Mouse (Mus musculus): ENCODE results near the gene Tmcc3.
A peak's percentile ranks its signal among the peaks of the same experiment; 100 is the strongest.

Tmcc3 gene

DNA sequence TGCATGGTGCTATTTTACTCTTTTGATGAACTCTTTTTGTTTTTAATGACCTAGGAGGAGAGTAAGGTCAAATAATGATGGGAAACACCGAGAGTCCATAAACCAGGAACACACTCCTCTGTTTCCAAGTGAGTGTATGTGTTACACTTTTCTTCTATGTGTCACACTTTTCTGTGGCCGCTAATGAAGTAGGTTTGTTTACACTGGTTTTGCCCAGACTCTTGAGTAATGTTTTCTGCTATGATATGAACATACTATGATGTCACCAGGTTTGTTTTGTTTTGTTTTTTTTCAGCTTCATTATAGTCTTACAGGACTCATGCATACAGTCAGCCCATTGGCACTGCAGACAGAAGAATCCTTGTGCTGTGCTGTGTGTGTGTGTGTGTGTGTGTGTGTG is 243.6 kb downstream of the Tmcc3 start:
- no peak for DNase-seq

DNA sequence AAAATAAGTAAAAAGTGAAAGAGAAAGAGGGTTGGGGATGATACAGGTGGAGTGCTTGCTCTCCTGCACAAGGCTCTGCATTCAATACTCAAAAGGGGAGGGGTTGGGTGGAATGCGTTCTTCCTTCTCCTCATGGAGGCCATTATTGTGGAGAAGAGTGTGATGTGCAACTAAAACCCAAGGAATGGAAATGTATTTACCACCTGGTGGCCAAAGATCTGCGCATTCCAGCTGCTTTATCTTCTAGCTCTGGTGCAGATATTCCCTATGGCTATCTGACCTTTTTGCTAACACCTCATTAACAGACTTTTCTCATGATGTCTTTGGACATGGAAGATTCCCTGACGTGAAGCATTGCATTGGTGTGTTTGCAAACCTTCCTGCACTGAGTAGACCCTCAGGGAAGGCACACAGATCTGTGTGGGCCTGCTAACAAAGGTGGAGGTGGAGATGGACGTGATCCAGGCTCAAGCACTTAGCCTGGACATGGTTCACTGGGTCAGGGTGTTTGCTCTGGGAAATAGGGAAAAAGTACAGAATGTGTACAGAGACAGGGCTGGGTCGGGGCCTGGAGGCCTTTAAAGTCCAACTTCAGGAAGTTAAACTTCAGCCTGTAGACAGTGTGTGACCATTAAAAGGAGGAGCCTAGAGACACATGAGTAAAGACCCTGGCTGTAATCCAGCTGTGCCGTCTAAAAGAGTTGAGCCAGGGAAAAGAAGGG is 245.8 kb downstream of the Tmcc3 start:
- no peak for DNase-seq

DNA sequence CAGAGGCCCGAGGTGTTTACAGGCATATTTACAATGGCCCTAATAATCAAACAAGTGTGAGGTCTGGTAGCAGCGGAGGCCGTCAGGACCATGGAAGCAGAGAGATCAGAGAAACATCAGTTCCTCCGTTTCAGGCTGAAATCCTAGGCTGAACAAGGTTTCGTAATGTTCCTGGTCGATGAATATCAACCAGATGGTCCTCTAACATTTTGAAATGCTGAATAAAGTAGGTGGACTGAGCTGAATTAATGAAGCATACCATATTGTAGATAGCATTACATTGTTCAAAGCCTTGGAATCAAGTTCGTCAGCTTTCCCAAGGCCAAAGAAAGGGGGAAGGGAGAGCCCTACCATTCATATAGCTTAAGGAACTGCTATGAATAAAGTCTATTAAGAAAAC is 247.1 kb downstream of the Tmcc3 start:
- no peak for DNase-seq

DNA sequence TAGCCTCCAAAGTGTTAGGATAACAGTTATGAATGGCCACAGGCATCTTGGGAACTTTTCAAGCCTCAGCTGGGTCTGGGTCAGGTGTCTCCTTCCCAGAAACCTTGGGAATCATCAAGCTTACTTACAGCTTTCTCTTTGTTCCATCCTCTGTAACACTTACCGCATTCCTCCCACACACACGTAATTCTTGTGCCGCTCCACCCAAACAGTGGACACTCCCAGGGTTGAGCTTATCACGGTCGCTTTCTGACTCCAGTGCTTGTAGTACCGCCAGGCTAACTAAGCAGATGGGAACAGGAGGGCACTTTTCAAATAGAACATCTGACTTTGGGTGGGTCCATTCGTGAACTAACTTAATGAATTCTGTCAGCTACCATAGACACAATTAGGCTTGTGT is 249.6 kb downstream of the Tmcc3 start:
- no peak for DNase-seq

DNA sequence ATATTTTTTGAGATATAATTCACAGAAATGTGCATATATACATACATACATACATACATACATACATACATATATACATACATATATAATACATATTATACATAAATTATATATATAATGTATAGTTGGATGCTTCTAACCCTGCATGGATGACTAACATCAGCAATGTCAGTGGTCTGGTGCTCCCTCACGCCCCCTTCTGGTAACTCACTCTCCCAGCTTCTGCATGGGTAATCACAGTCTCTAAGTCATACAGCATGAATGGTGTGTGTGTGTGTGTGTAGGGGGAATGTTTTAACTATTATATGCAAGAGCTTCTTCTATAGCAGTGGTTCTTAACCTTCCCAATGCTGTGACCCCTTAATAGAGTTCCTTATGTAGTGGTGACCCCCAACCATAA is 250.4 kb downstream of the Tmcc3 start:
- no peak for DNase-seq

DNA sequence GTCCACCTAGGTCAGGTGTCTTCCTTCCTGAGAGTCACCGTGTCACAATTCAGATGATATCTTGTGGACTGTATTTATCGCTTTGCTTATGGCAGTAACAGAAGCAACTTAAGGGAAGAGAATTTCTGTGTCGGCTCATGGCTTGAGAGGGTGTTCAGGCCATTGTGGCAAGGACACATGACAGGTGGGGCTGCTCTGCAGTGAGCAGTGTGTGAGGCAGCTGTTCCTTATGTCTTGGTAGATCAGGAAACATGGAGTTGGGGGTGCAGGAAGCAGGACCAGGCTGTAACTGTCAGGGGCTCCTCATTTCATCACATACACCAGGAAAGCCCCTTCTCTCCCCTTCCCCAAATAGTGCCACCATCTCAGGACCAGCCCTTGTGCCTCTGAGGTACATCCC is 251.2 kb downstream of the Tmcc3 start:
- no peak for DNase-seq

DNA sequence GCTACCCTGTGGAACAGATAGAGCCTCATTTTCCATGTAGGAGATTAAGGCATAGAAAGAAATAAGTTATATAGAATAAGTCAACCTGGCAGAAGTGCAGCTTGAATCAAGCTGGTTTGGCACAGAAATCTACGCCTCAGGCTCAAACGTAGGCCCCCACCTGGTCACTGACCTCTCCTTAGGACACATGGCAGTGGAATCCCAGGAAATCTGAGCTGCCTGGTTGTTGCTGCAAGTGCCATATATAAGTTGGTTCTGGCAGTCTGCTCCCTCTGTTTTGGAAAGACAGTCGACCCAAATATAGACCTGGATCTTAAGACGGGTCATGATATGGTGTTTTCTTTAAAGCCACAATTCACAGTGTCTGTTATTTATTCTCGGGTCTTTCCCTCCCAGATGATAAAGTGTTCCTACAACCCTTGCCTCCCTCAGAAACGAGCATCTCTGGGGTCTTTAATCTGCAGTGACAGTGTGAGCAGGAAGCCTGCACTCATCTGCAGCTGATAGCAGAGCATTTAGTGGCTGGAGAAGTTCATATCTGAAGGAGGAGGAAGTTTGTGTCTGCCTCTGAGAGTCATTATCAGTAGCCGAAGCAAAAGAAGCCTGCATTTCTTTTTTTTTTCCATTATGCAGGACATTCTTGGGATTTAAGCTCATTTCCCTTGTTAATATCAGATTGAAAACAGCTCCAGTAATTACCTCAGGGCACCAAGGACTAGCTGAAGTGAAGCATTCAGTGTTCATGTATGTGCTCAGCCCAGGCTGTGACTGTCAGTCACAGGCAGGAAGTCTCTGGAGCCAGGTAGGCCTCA is 253.9 kb downstream of the Tmcc3 start:
- DNase-seq = no peak

DNA sequence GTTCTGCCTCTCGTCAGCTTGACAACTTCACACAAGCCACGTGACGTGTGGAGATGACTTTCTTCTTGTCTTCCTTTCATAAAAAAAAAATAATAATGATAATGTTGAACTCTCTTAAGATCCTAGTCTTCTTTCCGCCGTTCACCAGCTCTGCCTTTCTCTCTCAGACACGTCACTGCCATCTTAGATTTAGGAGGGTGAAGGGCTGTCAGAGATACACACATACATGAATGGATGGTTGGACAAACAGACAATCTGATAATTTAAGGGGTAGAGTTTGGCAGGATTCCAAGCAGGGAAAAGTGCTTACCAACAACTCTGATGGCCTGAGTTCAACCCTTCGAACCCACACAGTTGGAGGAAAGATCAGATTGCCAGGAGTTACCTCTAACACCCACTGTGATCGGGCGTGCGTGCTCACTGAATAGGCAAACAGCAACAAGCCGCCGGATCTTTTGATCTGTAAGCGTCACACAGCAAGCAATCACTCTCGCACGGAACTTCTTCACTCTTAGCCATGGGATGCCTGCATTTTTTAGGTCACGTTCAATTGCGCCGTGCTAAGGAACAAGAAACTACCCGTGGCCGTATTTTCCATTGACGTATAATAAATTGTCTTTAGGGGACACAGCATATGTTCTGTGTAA is 254.6 kb downstream of the Tmcc3 start:
- no peak for DNase-seq

DNA sequence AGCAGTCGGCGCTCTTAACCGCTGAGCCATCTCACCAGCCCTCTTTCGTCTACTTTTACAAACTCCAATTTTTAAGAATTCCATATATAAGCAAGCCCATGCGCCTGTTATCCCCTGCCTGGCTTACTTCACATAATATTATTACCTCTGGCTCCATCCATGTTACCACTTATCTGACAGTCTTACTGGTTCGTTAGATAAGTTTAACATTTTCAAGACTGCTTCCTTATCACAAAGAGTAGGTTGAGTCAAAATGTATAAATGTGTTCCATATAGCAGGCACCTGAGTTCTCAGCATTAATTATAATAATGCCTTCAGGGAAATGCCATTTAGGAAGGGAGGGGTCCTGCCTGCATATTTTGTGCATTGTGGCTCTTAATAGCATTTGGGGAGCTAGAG is 255.5 kb downstream of the Tmcc3 start:
- DNase-seq = no peak

DNA sequence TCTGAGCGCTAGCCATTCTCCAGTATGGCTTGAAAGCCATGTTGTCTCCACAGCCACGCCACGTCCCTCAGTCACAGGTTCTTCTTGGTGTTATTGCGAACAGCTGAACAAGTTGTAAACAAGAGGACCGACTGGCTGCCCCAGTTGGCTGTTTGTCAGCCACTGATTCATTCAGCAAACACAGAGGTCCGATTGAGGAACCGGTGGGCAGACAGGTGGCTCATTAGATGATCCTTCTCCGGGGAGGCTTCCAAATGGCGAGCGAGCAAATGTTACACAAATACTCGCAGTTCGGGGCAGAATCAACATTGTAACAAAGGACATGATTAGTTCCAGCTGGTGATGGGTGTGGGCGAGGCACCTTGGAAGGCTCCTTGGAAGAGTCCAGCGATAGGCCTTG is 256.2 kb downstream of the Tmcc3 start:
- peak; percentile 46 for DNase-seq

DNA sequence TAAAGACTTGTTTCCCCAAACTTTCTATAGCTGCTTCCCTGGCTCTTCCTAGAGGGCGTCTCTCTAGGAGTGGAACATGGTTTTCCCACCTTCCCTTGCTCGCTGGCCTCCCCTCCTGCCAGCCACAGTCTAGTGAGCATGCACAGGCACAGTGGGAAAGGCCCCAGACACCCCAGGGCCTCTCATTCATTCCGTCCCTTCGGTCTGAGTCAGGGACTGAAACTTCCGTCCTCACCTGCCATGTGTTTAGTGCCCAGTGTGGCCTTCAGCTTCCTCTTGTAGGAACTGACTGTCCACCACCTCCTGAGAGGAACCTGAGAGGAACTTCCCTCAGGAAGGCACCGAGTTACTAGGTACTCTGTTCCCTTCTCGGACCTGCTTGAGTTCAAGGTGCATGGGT is 257.1 kb downstream of the Tmcc3 start:
- no peak for DNase-seq

DNA sequence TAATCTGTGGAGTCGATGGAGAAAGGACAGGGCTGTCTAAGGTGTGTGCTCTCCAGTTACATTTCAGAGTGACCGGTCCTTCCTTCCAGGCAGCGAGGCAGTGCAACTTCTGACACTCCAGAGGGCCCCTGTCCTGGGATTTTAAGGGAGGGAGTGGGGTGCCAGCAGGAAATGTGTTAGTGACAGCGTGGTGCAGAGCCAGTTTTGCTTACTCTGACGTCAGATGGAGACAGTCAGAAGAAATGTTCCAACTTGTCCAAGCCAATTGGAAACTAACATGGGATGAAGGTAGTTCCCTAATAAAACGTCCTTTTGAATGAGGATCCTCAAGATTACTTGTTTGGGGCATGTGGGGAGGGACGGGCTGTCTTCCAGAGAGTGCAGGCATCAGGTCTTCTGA is 258.0 kb downstream of the Tmcc3 start:
- no peak for DNase-seq

DNA sequence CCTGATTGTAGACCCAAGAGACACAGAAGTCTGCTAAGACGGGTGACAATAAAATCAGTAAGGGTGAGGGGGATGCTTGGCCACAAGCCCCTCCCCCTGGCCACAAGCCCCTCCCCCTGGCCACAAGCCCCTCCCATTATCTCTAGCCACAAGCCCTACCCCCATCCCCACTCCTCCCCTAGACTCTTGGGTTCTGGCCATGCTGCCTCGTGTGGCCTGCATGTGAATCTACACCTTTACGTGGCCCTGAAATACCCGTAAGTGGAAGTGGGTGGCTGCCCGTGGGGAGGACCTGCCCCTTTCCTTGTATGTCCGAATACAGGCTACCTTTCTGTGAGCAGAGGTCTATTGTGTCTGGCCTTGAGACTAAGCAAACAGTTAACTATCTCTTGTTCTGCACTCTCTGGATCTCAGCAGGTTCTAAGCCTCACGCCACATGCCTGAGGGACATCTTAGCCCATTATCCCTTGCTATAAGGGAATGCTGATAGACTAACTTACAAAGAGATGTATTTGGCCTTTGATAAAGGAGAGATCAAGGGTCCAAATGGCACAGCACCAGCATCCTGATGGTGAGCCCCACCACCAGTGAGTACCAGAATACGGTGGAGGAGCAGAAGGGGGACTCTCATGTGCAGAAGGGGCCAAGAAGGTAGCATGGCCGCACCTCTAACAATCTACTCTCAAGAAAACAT is 260.3 kb downstream of the Tmcc3 start:
- no peak for DNase-seq

DNA sequence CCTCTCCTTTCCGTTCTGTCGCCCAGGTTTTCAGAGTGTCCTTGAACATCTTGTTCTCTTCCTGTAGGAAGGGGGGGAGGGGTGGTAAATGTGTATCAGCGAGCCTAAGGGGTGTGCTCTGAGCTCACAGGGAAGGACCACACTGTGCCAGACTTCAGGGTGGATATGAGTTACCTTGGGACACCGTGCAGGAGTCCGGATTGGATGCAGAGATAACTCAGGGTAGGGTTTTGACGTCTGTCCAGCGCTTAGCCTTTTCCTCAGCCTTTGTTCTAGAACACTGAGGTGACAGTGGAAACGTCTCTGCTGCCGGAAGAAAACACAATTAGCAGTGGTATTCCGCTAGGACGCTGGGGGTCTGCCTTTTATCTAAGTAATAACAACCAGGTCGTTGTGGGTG is 261.0 kb downstream of the Tmcc3 start:
- DNase-seq = no peak

DNA sequence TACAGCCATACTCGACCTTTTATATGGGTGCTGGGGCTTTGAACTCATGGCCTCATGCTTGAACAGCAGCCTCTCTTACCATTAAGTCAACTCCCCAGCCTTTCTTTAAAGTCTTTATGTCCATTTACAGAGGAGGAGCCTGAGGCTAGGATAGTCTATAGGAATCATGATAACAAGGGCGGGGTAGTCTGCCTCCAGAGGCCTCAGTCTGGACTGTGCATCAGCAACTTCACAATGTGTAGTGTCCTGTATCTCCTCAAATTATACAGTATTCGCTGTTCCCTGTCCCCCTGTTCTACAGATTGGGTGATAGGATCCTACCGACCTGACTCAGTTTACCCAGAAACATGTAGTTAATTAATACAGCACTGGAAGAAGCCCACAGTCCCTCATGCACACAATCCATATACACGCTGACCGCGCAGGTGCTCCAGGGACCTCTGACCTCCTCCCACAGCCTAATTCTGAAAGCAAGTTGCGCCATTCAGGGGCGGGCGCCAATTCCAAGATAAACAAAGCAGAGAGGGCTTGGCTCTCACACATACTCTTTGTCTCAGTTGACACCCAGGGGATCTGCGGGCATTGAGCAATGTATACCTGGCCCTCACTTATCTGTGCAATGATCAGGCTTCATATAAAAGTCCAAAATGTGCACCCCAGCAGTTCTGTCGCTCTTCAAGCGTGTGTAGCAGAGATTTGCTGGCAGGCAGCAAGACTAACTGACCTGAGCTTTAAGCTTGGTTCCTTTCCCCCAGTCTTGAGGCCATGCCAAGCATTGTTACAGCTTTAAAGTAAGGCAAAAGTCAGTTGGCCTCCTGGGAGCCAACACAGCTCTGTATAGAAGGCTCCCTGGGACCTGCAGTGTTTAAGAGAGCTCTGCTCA is 262.9 kb downstream of the Tmcc3 start:
- no peak for DNase-seq

DNA sequence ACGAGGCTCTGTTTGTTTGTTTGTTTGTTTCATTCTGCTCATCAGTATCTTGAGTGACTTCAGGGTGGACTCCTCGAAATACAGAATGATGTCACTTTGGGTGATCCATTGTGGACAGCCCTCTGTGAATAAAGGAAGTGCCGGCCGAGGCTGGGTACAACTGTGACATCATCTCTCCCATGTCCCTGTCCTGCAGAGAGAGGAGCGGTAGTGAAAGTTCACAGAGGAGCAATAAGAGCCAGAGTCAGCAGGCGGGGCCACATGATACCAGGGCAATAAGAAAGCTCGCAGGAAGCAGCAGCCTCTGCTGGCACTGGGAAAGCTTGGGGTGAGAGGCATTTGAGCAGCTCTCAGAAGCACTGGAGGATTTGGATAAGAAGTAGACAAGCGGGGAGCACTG is 264.2 kb downstream of the Tmcc3 start:
- DNase-seq = no peak

DNA sequence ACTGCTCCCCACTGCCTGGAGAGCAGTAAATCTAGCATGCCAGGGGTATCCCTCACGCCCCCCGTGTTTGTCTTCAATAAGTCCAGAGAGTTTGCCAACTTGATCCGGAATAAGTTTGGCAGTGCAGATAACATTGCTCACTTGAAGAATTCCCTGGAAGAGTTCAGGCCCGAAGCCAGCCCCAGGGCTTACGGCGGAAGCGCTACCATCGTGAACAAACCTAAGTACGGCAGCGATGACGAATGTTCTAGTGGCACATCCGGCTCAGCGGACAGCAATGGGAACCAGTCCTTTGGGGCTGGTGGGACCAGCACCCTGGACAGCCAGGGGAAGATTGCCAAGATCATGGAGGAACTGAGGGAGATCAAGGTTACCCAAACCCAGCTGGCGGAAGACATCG is 267.1 kb downstream of the Tmcc3 start:
- DNase-seq = no peak

DNA sequence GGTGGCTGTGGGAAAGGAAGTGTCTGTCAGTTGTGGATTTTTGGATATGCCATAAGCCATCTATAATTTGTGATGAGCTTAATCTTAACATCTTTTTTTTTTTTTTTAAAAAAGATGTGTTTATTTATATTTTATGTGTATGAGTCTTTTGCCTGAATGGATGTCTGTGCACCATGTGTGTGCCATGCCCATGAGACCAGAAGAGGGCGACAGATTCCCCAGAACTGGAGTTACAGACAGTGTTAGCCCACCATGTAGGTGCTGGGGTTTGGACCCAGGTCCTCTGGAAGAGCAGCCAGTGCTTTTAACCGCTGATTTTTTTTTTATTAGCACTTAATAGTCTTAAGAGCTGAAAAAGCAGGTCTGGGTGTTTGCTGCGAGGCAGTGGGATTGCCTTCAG is 269.6 kb downstream of the Tmcc3 start:
- DNase-seq = no peak

DNA sequence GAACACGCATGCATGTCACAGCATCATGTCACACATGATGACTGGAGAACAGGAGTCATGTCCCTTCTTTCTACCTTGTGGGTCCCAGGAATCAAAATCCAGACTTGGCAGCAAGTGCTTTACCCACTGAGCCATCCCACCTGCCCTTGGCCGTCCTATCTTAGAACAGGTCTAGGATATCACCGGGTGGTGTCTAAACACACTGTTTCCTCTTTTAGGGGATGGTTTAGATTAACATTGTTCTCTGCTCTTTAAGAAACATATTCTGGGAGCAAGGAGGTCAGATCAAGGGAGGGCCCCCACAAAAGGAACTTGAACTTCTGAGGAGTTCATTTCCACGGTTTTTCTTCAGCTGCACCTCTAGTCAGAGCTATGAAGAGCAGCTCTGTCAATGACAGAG is 272.0 kb downstream of the Tmcc3 start:
- no peak for DNase-seq

DNA sequence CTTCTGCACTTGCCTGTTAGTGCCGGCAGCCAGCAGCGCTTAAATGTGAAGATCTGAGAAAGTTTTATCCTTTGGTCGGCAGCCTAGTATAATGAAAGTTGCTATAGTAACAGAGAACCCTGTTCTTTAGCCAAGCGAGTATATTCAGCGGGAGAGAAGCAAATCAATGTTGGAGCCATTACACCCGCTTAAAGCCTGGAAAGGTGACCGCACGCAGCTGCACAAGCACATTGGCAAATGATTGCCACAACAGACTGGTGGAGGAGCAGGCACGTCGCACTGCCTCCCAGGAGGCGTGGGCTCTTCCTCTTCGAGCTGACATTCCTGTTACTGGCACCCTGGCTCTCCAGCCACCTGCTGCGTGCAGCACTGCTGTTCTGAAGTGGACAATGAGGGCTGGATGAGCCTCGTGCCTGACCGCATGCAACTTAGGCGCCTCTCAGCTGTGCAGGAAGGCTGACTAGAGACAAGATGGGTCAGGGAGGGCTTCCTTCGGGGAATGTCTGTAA is 273.2 kb downstream of the Tmcc3 start:
- DNase-seq = no peak

DNA sequence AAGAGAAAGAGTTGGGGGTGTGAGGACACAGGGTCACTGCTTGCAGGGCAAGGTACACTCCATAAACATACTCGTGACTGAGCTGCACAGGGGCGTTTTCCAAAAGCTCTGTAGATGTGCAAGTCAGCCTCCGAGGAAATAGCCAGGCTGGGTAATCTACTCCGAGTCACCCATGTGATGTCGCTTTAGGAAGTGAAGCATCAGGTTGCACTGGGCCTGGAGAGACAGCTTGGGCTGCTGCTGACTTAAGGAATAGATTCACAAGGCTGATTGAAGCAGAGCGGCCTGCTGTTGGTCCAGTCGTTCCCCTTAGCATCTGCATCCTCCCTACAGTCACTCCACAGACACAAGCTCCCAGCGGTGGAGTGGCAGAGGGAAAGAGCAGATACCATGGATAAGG is 274.1 kb downstream of the Tmcc3 start:
- DNase-seq = no peak

DNA sequence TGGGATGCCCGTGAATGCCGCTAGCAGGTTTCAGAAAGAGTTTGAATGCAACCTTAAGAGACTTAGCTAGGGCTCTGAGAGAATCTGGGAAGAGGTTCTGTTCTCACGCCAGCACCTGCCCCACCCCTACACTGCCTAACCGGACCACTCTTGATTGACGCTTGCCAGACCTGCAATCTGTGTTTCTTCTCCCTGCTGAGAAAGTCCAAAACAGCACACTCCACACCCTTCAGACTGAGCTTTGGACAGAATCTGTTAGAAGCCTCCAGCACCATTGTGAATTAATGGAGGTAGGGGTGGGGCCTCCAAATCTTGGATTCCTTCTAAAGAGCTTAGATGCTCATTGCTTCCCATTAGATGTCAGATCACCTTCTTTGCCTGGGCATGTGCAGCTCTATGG is 277.2 kb downstream of the Tmcc3 start:
- DNase-seq = no peak
